Mouse (Mus musculus): ENCODE results near the gene Plekha4.
A peak's percentile ranks its signal among the peaks of the same experiment; 100 is the strongest.
"Not testable (repeated sequence)": the region's sequence is repeated elsewhere in the genome, so short reads cannot be mapped to it uniquely, and the experiment has no call there.

Gene Plekha4

DNA sequence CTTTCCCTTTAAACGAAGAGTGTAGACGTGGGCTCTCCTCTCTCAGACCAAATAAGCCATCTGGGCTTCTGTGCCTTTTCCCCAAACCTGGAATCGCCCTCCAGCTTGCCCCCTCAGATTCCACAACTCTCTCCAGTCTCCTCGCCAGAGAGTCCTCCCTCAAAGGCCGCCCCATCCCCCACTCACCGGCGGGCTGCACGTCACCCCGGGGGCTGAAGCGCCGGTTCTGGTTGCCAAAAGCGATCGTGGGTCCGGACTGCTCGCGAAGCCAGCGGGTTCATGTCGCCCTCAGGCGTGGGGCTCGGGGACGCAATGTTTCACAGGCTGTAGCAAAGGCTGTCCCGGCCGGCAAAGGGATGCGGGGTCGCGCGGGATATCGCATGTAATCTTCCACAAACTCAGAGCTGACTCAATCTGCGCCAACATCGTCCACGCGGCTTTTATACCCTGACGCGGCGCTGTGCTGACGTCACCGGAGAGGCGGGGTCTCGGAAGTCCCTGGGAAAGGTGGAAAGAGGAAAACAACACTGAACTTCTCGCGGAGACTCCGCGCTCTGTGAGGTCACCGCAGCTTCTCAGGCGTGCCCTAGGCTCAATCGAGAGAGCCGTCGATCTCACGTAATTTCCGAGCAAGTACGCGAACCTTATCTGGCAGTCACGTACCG is at the start of gene Plekha4, which contains the start of gene Ppp1r15a:
Gene Plekha4 (plus strand): TSS at position 522 of the 665 bp plus-strand sequence.
Gene Ppp1r15a (minus strand): TSS at position 460 of the 665 bp plus-strand sequence.
- DNase-seq = peak; percentile 96

DNA sequence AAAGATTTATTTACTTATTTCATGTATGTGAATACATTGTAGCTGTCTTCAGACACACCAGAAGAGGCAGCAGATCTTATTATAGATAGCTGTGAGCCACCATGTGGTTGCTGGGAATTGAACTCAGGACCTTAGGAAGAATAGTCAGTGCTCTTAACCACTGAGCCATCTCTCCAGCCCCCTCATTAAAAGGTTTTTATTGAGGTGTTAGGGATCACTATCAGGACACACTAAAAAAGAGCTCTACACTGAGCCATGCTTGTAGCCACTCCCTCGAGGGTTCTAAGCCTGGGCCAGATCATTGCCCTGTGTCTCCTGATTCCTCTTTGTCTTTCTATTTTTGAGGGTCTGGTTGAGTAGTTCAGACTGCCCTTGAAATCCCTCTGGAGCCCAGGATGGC is 49.7 kb upstream of the Plekha4 start:
- DNase-seq = no peak

DNA sequence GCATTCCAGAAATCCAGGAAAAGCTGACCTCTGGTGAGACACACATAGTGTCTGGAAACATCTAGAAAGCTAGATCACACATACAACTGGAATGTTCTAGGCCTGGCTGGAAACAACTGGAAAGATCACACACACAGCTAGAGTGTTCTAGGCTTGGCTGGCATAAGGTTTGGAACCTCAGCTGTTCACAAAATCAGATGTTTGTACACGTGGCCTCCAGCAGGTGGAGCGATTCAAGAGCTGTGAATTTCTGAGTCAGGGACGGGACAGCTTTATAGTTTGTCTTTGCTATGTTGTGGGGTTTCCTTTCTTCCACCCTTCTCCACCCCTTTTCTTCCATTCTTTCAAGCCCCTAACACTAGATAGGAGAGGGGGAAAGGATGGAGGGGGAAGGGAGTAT is 49.1 kb upstream of the Plekha4 start:
- DNase-seq = peak; percentile 78

DNA sequence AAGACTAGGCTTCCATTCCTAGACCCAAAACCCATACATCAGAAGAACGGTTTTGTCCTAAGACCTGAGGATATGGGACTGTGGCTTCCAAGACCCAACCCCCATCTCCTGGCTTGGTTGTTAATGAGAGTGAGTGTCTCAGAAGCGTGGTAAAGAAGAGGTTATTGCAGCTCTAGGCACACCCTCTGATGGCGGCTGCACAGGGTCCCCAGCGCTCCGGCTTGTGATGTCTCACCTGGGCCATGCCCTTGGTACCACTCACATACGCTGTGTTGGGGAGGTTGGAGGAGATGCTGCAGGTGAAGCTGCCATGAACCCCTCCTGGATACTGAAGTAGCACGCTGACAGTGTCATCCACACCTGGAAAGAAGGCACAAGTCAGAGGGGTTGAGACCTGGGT is 47.4 kb upstream of the Plekha4 start:
- DNase-seq = no peak

DNA sequence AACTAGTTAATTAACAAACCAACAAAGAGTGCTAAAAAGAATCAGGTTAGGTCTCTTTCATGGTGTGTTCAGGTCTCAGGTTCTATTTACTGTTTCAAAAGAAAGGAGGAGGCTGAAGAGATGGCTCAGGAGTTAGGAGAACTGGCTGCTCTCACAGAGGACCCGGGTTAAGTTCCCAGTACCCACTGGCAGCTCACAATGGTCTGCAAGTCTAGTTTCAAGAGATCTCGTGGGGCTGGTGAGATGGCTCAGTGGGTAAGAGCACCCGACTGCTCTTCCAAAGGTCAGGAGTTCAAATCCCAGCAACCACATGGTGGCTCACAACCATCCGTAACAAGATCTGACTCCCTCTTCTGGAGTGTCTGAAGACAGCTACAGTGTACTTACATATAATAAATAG is 45.8 kb upstream of the Plekha4 start:
- DNase-seq = not testable (repeated sequence)

DNA sequence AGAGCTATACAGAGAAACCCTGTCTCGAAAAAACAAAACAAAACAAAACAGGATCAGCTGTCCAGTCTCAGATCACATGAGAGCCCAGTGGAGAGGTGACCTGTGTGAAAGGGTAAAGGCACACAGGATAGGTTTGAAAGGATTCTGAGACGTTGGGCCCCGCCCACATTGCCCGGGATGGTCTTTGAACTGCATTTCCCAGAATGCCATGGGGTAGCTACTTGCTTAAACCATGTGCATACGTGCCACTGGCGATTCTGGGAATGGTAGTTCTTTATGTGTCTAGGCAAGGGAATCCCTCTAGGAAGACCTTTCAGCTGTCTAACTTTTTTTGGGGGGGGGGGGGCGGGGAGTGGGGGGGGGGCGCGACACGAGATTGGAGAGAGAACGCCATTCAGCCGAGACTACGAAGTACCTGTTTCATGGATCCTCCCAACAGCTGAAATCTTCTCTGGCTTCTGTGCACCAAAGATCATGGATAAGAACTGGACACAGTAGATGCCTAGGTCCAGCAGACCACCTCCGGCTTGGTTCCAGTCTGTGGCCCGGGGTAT is 44.7 kb upstream of the Plekha4 start, which contains the start of gene Tulp2:
Gene Tulp2 (plus strand): TSS at position 504 of the 554 bp plus-strand sequence.
- DNase-seq = peak; percentile 85

DNA sequence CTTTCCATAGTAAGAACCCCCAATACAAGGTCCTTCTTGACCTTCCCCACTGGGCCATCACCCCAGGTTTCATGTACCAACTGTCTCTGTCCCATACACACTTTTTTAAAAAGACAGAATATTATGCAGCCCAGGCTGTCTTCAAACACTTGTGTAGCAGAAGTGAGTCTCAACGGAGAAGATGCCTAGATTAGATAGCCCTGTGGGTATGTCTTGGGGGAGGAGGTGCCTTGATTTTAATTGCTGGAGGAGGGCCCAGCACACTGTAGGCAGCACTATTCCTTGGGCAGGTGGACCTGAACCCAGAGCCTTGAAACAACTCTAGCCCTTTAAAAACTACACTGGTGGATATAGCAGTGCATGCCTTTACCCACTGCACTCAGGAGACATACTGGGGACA is 44.0 kb upstream of the Plekha4 start:
- no peak for DNase-seq

DNA sequence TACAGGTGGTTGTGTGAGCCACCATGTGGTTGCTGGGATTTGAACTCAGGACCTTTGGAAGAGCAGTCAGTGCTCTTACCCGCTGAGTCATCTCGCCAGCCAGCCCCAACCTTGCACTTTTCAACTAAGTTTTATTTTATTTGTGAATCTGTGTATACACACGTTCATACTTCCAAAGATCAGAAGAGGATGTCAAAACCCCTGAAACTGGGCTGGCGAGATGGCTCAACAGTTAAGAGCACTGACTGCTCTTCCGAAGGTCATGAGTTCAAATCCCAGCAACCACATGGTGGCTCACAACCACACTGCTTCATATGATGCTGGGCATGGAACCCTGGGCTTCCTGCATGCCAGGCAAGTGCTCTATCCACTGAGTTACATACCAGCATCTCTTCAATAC is 41.1 kb upstream of the Plekha4 start:
- DNase-seq = not testable (repeated sequence)

DNA sequence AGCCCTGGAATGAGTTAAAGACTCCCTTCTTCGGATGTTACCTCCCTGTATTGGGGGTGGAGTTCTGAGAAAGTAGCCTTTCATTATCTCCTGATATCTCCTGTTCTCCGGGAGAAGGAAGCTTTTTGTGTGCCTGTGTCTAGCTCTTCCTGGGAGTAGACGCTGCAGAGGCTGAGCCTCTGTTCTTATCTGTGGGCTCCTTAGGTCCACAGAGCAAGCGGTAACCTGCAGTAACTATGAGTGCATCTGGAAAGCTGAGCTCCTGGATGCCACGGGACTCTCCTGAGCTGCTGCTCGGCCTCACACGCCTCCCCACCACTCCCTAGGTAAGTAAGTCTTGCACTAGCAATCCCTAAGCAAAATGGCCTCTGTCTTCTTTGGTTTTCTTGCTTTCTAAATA is 40.0 kb upstream of the Plekha4 start:
- no peak for DNase-seq

DNA sequence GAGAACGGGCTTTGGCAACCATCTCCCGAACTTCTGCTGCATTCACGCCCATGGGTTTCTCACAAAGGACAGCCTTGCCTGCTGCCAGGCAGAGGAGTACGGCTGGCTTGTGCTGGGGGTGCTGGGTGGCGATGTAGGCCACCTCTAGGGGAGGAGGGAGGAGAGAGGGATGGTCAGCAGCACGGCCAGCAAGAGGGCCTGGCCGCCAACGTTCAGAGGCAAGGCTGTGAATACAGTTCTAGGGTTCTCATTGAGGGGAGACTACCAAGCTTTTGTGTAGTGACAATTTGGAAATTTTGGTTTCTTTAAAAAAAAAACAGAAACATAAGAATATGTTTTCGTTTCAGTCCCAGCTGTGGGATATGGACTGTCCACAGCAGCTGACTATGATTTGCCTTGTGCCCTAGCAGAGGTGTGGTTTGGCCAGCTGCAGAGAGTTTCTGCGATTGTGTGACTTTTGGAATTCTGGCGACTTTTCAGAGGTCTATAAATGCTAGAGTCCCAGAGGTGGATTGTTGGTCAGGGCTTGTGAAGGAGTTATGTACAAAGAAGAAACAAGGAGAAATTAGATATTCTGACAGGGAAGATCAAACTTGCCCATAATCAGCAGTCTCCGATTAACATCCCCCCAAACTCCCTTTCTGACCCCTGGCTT is 39.2 kb upstream of the Plekha4 start, which contains the start of gene Gm45808:
Gene Gm45808 (minus strand): TSS at position 51 of the 655 bp plus-strand sequence.
- DNase-seq = no peak

DNA sequence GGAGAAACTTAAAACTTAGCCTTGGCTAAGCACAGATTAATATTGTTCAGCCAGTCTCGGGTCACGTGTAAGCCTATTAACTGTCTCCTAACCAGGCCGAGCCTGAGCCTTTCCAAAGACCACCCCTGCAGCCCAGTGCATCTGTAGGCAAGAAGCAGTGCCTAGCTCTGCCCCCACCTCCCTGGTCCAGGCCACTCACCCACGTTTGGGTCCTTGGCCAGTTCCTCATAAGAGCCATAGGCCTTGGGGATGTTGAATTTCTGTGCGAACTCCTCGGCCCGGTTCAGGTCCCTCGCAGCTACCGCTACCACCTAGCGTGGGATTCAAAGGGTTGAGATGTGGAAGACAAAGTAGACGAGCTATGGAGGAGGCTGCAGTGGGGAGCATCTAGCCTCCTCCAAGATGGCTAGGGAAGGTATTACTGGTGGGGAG is 38.3 kb upstream of the Plekha4 start:
- no peak for DNase-seq

DNA sequence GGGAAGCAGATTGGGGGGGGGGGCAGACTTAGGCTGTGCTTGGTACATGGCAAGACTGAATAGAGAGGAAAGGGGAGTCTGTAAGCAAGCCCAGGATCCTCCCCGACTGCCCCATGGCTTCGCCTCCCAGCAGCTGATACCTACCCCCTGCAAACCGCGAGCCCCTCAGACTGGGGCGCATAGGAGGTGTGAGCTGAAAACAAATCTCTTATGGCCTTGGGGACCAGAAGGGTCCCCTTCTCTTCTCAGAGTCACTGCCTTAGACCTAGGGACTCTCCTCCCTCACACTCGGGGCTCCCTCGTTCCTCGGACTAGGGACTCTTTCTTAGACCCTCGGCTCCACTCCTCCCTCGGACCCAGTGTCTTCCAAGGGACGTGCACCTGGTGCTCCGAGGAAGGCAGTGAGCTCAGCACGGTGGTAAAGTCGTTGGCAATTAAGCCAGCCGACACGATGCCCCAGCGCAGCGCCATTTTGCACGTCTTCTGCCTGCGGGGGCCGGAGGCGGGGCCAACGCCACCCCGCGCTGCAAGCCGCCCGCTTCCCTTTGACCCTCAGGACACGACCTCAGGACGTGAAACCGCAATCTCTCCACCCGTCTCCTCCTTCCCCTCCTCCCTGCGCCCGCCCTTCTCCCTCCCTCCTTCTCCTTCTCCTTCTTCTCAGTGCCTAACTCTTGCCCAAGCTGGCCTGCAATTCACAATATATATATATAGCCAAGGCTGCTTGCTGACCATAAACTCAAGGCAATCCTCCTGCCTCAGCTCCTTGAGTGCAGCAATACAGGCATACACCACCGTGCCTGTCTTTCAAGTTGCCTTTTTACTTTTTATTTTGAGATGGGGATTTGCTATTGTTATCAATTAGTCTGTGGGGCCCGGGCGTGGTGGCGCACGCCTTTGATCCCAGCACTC is 37.6 kb upstream of the Plekha4 start, which contains the start of gene Dhdh:
Gene Dhdh (minus strand): TSS at position 513 of the 912 bp plus-strand sequence.
- DNase-seq = peak; percentile 72

DNA sequence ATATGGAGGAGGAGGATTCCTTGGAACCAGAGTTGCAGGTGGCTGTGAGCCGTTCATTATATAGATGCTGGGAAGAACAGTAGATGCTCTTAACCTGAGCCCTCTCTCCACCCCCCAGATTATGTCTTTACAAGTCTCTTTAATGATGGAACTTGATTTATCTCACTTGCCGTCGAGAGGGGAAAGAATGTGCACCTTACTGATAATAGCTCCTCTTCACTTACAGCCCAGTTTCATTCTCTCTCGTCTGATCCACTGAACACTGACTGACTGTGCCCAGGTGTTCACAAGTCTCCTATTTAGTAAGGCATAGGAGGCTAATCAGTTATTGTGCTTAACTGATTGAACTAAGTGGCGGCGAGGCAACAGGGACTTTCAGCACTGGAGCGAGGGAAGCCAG is 36.6 kb upstream of the Plekha4 start:
- no peak for DNase-seq

DNA sequence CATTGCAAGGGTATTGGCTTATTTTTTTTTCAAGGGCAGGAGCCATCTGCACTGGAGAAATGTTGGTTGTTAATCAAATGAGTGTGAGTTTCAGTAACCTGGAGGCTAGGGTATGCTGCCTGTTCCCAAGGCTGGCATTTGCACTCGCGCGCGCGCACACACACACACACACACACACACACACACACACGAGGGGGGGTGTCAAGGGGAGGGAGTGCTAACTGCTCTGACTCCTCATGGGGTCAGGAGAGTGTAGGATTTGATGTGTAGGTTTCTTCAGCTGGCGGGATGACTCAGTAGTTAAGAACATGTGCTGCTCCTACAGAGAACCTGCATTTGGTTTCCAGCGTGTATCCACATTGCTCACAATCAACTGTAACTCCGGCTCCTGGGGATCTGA is 35.3 kb upstream of the Plekha4 start:
- no peak for DNase-seq

DNA sequence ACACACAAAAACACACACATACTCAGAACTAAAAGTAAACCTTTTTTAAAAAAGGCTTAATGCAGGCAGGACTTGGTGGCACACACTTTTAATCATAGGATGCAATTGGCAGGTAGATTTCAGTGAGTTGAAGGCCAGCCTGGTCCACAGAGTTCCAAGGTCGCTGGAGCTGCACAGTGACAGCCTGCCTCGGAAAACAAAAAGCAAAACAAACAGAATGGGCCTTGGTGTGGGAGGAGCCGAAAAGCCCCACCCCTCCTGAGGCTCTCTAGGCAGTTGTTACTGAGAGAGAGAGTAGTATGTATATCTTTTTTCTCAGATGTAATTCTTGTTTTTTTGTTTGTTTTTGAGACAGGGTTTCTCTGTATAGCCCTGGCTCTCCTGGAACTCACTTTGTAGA is 34.9 kb upstream of the Plekha4 start:
- DNase-seq = no peak

DNA sequence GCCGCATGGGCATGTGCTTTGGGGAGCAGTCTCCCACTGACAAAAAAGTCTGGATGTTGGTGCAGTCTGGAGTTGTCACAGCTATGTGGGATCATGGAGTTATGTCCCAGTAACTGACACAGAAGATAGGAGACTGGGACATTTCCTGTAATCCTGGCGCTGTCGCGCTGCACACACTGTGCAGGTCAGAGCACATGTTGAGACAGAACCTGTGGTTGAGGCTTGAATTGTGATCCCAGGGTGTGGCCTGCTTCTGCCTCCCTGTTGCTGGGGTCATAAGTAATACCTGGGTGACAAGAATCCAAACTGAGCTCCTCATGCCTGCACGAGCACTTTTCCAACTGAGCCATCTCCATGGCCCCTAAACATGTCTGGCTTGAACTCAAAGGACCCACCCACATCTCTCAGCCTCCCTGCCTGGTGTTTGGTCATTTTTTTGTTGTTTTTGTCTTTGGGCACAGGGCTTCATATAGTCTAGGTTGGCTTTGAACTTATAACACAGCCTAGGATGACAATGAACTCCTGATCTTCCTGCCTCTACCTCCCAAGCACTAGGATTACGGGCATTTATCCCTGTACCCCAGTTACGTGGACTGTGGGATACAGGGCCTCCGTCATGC is 33.8 kb upstream of the Plekha4 start:
- peak; percentile 64 for DNase-seq

DNA sequence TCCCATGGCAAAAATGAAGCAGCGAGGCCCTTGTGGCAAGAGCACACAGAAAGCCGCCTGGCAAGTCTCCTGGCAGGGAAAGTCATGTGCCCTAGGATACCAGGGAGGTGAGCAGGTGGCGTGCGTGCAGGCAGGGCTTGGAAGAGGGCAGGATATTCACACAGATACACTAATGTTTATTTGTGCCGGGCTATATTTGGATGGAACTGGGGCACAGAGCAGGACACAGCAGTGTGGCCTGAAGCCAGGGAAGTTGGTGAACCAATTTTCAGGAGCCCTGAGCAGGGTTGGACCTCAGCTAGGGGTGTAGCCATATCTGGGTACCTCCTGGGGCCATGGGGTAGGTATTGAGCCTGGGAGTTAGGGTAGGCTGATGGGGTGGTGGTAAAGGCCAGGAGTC is 33.2 kb upstream of the Plekha4 start:
- peak; percentile 91 for DNase-seq

DNA sequence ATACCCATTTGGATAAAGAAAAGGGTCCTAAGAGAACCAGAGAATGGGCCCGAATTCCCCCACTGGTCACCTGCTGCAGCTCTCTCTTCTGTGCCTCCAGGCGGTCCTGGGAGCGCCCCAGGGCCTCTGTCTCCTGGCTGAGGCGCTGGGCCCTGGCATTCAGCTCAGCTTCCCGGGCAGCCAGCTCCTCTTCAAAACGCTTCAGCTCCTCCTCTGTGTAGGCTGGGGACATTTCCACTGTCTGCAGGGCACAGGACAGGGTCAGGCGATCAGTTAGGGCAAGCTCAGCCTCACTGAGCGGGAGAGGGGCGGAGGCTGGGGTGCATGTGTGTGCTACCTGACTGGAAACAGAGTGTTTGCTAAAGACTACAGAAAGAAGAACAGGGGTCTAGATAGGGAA is 31.6 kb upstream of the Plekha4 start:
- no peak for DNase-seq

DNA sequence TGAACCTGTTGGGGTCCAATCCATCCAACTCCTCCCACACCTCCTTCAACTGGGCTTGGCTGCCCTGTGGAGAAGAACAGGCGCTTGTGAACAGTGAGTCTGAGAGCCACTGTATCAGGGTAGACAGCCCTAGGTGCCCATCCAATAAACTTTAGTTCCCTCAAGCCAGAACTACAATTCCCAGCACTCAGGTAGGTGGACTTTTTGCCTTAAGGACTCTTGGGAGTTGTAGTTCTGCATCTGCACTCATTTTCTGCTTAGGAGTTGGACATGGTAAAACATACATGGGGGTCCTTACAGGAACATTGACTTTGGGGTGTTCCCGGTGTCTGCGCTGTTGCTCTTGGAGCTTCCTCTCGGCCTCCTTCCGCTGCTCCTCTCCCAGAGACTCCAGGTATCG is 27.7 kb upstream of the Plekha4 start:
- DNase-seq = no peak

DNA sequence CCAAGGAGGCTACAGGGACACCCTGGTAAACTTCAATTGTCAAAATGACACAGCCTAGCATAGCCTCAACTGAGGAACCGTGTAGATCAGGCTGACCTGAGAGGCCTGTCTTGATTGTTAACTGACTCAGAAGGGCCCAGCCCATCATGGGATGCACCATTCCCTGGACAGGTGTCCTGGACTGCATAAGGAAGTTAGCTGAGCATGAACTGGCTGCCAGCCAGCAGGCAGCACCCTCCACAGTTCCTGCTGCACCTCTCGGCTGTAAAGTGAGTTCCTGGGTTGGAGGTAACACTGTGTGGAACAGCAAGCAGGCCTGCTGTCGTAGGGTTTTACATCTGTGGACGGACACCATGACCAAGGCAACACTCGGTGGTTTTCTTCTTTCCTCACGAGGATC is 18.5 kb upstream of the Plekha4 start:
- no peak for DNase-seq

DNA sequence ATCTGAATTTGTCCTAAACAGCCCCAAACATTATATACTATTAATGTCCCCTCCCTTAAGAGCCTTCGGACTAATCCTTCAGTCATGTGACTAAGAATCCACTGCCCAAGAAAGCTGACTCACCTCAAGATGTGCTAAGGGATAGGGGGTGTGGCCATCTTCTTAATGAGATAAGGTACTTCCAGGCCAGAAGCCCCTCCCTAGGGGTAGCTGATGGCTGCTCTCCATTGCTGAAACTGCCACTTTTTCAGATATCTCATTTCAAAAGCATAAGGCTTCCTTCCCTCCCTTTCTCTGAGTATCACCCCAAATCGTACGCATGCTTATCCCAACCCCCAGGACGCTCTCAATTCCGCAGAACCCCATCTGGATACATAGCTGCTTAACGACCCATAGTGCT is 17.6 kb upstream of the Plekha4 start:
- no peak for DNase-seq

DNA sequence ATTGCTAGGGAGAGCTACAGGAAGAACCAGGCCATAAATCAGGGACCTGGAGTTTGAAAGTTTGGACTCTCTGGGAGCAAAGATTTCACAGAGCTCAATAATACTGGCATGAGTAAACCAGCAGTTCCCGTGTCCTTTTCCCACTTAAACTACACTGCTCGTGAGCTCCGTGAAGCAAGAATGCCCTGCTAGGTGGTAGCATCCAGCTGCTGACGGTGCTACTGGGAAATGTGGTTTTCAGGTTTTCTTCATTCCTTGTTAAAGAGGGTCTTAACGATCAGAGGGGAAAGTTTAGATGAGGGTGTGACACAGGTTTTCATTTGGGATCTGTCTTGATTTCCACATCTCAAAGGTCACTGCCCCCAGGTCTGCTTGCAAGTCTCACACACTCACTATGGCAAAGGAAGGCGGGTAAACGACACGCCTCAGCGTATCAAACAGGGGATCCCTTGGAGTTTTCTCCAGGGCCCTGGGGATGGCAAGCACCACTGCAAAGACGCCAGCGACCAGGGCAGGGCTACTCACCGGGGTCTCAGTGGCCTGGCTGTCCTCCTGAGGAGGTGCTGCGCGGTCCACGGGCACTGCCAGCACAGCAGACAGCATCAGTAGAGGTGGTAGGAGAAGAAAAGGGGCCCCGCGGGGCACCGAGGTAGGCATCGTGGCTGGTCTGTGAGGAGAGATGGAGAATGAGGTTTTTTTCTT is 16.8 kb upstream of the Plekha4 start:
- no peak for DNase-seq
